Mouse (Mus musculus): ENCODE results near the gene Ssbp3. TPM values are rescaled to one million over a fixed set of nuclear protein-coding genes. Genes with fewer than 3 reads are reported as not detected.

The Ssbp3 gene
- polyA plus RNA-seq (2015; fragmentation: Nextera tagmentation; extraction: Ambion mirVana): 93.6 and 106 TPM in 2 replicates

DNA sequence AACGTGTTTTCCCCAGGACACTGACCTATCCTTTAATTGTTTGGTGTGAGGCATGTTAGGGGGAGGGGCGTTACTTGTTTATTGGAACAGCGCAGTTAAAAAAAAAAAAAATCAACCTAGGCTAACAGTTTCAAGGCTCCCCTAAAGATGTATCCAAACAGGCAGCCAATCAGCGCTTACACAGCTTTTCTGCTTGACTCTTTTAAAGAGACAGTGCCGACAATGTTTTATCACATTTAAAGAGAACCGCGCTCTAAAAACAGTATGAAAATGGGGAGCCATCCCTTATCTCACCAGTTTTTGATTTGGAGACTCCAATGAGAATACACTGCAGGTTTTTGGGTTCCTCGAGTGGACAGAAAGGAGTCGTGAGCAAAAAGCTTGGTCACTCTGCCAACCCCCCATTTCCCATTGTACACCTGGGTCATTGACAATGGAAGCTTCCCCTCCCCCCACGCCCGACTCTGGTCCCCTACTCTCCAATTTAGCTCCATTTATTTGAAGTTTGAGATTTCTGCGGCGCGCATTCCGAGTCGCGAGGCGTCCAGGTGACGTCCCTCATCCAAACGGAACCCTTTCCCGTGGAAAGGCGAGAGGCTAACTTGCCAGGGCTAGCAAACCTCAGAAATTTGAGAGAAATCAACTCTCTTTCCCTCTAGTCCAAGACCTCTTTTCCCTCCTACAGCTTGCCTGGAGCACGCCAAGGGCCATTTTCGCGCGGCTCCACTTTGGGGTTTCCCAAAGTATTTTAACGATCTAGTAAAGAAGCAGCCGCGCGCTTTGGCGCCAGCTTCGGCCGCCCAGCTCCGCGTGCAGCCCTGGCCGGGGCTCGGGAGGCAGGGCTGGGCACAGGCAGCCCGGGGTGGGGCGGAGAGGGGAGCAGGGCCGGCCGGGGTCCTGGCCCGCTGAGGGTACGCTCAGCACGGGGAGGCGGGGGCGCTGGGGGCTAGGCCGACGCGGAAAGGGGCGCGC lies at the start of gene Ssbp3:
Gene Ssbp3, plus strand, starts transcription at position 501 of the 972 bp plus-strand sequence.
- peak; percentile 92 for DNase-seq (ENCODE audit: low spot score)

DNA sequence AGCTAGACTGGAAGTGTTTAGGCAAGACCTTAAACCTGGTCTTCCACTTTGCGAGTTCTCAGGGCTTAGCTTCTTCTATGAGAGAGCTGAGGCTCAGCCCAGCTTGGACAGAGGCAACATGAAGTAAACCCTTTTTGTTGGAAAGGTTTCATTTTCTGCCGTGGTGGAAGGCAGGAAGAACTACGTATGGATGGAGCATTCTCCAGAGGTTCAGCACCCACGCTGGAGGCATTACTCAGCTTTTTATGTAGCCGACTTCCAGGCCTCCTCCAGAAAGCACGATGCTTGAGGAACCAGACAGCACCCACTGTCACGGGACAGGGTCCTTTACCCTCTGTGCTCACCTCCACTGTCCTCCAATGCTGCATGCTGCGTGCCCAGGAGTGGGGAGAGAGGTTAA lies 48.6 kb upstream of the Ssbp3 start:
- DNase-seq (ENCODE audit: low spot score): no peak

DNA sequence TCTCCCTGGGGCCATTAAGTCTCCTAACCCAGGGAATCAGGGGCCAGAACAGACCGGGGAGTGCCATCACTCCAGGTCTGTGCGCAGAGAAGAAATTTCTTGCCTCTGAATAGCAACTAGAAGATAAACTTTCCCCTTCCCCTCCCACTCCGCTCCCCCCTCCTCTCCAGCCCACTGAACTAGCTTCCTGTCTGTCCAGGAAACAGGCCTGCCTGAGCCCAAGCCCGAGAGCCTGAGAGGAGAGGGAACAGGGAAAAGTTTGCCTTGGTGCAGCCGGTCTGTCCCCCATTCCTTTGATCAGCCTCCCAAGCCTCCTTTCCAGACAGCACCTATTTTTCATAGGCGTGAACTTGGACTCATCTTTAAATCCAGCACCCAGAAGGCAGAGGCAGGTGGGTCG lies 48.2 kb upstream of the Ssbp3 start:
- DNase-seq (ENCODE audit: low spot score): no peak

DNA sequence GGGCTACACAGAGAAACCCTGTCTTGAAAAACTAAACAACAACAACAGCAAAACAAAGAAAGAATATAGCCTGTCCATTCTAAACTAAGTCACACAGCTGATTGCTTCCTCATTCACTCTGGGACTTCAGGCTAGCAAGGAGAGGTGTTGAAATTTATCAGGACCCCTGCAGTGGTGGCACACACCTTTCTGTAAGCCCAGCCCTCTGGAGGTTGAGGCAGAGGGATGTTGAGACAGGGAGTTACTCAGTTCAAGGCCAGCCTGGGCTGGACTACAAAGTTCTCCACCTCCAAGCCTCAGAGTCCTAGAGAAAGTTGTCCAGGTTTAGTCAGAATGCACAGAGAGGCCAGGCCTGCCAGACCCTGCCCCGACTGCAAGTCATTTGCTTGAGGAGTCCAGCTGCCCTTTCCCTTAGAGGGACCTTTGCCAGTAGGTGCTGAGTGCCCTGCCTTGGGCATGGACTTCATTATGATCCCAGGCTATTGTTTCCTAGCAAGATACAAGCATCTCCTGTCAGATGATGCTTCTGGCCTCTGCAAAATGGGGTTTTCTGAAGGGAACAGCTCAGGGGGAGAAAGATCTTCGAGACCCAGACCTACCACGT lies 47.6 kb upstream of the Ssbp3 start:
- DNase-seq (ENCODE audit: low spot score): no peak

DNA sequence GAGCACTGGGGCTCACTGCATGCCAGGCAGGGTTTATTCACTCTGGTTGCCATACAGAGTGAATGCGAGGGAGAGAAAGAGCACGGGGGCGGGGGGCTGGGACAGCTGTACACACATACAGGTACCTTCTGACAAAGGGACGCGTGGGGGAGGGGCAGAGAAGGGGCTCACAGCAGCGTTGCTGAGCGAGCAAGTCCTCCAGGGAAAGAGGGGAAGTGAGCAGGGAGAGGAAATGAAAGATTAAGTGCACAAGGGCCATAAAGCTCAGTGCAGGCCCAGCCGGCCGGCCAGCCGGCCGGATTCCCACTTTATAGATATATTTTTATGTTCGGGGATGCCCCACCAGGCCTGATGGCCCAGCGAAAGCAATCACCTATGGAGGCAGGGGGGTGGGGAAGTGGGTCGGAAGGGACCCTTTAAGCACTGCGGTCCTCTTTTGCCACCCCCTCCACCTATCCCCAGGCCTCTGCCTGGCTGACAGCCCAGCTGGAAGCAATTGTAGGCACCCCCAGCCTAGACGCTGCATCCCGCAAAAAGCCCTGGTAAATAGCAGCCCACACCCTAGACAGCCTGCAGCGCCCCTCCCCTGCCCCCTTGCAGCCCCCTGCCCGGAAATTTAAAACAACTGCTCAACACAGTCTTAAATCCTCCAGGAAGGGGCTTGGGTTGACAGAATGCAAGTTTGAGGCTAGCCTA lies 44.9 kb upstream of the Ssbp3 start:
- DNase-seq (ENCODE audit: low spot score): no peak

DNA sequence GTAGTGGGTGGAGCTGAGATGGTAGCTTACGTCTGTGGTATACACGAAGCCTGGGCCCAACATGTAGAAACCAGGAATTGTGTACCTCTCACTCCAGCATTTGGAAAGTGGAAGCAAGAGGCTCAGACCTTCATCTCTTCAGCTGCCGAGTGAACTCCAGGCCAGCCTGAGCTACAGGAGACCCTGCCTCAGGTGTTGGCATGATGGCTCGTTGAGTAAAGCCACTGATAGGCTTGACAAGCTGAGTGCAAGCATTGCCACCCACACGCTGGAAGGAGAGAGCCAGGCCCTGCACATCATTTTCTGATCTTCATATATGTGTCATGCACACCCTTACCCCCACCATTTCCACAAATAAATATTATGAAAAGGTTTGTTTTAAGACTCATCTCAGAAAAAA lies 44.1 kb upstream of the Ssbp3 start:
- DNase-seq (ENCODE audit: low spot score): no peak

DNA sequence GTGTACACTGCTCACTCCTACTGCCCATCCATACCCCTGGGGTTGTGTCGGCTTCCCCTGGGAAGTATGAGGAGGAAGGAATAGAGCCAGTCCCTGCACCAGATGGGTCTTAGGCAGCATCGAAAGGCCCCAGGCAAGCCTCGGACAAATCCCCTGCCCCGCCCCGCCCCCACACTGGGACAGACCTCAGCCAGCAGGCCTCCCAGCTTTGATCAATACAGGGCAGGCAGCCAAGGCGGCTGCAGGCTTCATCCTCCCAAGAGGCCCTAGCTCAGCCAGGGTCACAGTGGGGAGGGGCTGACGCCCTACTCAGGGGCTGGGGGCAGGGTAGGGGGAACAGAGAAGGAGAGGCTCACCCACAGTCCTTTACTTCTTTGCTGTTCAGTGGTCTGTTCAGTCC lies 43.7 kb upstream of the Ssbp3 start:
- no peak for DNase-seq (ENCODE audit: low spot score)

DNA sequence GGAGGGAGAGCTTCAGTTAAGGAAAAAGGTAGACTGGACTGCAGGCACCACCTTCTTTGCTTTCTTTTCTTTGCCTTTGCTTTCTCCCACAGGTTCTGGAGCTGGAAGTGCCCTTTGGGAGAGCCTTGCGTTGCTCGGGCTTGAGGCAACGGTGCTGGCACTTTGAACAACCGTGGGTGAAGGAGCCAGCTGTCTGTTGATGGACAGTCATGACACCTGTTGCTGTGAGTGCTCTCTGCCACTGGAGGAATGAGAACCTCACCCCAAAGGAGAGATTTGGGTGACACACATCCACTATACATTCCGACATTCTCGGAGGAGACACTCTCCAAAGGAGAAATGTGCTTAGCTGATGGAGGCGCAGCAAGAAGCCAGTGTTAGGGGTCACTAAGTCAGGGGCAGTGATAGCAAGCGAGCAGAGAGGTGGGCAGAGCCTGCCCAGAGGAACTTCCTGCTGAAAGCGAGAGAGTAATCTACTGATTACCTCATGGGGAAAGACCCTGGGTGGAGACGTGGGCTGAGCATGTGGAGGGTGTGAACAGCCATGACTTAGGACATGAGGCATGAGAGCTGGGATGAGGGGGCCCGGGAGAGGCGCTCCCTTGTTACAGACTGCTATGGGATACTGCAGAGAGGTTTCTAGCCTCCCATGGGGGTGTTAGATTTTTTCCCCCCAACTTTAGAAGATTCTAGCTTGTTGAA lies 41.6 kb upstream of the Ssbp3 start:
- peak; percentile 14 for DNase-seq (ENCODE audit: low spot score)

- DNase-seq (ENCODE audit: low spot score): peak; percentile 56
Observed at GRCm38 (mm10) chr4:106869539-106869951, 41.0 kb upstream of the Ssbp3 start.

DNA sequence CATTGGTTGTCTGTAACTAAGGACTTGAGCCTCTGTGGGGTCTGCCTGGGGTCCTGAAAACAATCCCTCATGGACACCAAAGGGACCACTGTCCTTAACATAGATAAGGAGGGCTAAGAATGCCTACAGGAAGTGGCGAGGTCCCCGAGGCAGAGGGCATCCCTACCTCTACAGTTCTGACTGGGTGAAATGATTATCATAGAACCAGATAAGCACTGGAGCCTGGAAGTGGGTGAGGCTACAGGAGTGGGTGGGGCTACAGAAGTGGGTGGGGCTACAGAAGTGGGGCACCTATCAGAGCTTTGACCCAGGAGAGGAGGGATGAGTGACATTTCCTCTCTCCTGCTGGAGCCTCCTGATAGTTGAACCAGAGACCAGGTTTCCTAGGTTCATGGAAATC lies 39.9 kb upstream of the Ssbp3 start:
- peak; percentile 48 for DNase-seq (ENCODE audit: low spot score)

DNA sequence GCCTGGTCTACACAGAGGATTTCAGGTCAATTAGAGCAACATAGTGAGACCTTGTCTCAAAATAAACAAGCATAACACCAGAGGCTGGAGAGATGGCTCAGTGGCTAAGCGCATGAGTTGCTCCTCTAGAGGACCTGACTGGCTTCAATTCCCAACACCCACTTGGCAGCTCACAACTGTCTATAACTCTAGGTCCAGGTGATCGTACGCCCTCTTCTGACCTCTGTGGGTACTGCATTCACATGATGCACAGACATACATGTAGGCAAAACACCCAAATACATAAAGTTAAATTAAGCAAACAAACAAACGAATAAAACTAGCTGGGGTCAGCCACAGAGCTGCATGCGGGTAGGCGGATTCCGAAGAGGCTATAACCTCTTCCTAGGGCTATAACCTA lies 36.0 kb upstream of the Ssbp3 start:
- DNase-seq (ENCODE audit: low spot score): no peak

DNA sequence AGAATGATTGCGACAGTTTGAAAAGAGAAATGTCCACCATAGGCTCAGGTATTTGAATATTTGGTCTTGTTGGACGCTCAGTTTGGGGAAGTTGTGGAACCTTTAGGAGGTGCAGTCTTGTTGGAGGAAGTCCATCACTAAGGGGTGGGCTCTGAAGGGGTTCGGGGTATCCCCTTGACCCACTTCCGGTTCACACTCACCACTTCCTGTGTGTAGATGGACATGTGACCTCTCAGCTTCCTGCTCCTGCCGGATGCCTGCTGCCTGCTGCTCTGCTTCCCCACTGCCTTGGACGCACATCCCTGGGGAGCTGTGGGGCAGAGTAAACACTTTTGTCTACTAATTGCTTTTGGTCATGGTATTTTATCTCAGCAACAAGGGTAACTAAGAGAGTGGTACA lies 29.4 kb upstream of the Ssbp3 start:
- DNase-seq (ENCODE audit: low spot score): peak; percentile 34

GRCm38 (mm10) chr4:106883149-106883548 lies 27.4 kb upstream of the Ssbp3 start:
- no peak for DNase-seq (ENCODE audit: low spot score)

DNA sequence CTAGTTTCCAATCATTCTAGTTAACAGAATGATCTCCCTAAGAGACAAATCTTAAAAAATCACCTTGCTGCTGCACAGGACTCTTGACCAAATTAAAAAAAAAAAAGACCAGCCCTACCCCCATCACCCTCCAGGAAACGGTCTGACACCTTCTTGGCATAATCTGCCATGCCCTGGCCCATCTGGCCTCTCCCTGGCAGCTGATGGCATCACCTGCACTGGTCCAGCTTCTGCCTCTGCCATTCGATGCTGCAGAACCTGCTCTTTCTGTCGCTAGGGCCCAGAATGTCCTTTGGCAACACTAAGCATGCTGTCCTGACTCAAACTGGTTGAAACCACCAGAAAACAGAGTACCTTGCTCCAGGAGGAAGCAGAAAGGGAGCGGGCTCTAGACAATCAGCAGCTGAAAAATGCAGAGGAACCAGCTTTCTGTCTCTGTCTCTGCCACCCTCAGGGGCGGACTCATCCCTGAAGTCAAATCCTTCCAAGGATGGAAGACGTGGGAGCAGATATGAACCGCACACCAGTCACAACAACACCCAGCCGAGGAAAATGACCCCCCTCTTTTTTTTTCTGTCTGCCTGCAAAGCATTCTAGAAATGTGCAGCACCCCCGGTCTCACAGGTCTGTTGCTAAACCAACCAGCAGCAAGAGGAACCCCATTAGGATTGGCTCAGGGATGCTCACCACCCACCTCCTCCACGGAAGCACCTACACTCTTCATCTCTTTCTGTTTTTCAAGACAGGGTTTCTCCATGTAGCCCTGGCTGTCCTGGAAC lies 24.0 kb upstream of the Ssbp3 start:
- no peak for DNase-seq (ENCODE audit: low spot score)

DNA sequence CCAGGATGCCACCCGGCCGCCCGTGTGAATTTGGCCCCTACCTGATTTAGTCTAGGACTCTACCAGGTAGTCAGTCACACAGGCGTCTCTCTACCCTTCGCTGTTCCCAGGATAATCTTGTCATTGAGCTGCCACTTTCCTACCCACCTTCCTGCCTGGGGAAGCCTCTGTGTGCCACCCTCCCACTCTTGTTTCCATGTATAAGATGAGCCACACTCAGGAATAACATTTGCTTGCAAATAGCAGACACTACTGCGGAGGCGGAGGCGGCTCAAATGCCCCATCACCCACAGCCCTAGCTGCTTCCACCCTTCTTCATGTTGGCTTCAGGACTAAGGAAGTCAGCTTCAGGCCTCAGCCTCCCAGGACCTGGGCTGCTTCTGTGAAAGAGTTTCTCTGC lies 14.4 kb upstream of the Ssbp3 start:
- no peak for DNase-seq (ENCODE audit: low spot score)

DNA sequence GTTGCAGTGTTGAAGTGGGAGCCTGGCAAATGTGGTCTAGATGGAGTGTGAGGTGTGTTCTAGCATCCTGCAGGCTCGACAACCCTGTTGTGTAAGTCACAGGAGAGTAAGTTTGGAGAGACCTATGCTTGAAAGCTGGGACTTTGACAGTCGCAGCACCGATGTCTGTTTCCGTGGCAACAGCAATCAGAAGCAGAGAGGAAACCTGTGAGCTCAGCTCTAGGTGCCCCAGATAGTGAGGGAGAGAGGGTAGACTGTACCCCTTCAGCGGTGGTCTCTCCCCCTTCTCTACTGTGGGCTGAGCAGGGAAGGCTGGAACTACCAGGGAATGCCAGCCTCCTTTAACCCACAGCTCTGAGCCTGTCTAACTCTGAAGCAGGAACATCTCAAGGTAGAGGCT lies 11.6 kb upstream of the Ssbp3 start:
- DNase-seq (ENCODE audit: low spot score): no peak

- DNase-seq (ENCODE audit: low spot score): no peak
Observed at GRCm38 (mm10) chr4:106899471-106899870, 11.0 kb upstream of the Ssbp3 start.

- DNase-seq (ENCODE audit: low spot score): no peak
Observed at GRCm38 (mm10) chr4:106900718-106901117, 9.8 kb upstream of the Ssbp3 start.

DNA sequence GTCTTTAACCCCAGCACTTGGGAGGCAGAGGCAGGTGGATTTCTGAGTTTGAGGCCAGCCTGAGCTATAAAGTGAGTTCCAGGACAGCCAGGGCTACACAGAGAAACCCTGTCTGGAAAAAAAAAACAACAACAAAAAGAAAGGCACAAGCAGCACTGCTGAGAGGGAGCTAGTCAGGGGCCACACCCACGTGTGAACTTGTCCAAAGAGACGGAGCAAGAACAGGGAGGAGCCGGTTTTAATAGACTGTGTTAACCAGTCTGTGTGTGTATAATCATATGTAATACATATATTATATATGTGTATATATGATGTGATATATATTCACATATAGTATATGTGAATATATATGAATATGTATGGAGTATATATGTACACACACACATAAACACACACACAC lies 8.9 kb upstream of the Ssbp3 start:
- DNase-seq (ENCODE audit: low spot score): no peak

- DNase-seq (ENCODE audit: low spot score): no peak
Observed at GRCm38 (mm10) chr4:106902157-106902556, 8.3 kb upstream of the Ssbp3 start.

DNA sequence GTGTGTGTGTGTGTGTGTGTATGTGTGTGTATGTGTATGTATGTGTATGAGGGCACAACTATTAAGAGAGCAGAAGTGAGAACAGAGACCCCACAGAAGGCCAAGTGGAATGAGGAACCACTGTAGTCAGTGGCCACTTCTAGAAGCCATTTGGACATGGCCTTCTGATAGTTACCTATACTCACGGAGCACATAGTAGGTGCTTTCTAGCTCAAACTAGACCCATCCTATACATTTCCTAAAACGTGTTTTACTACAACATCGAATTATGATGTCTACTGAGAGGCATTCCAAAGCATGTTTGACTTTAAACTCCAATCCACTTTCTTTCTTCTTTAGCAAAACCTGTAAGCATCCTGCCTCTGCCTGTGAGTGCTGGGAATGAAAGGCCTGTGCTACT lies 4.6 kb upstream of the Ssbp3 start:
- DNase-seq (ENCODE audit: low spot score): no peak

All from thymus, postnatal 0 days (tissue).